Mouse (Mus musculus): ENCODE results near the gene Mgea5. TPM values are rescaled to one million over a fixed set of nuclear protein-coding genes. Genes with fewer than 3 reads are reported as not detected.

The Mgea5 gene
- polyA plus RNA-seq, 1 experiment from 2014 or later = 91.9 TPM

- no peak overlapping the region; the same call in 1 of the 2 replicates for H3K9ac ChIP-seq
- H3K4me3 ChIP-seq = peak overlapping the region; percentile 9; the same call in 1 of the 2 replicates
- no peaks in the 10 kb centered on the region for H3K9me3 ChIP-seq
- peak overlapping the region; percentile 39 for H3K4me2 ChIP-seq (replicated peaks)
- H3K36me3 ChIP-seq = no peaks in the 10 kb centered on the region
- peaks cover 14% of the 10 kb centered on the region for H3K4me1 ChIP-seq
- 5% methylated on average over 16 of the region's 16 CpGs for WGBS
- peak overlapping the region; percentile 68 for H3K27ac ChIP-seq
- ATAC-seq (ENCODE audit: insufficient number of reproducible peaks, insufficient read depth, low FRiP score, low TSS enrichment) = peak; percentile 76
- H3K27me3 ChIP-seq = no peaks in the 10 kb centered on the region
Observed at GRCm38 (mm10) chr19:45717493-45718220, 66.0 kb downstream of the Mgea5 start.

GRCm38 (mm10) chr19:45708704-45709103 lies 74.9 kb downstream of the Mgea5 start:
- Histone ChIP-seq H3K4me2 (replicated peaks) (no peak overlapping the region), H3K4me3 (no peak overlapping the region), H3K9me3 (no peaks in the 10 kb centered on the region), H3K9ac (no peak overlapping the region), H3K4me1 (peaks cover 5% of the 10 kb centered on the region), H3K27me3 (no peaks in the 10 kb centered on the region), H3K27ac (no peak overlapping the region), H3K36me3 (no peaks in the 10 kb centered on the region)
- ATAC-seq (ENCODE audit: insufficient number of reproducible peaks, insufficient read depth, low FRiP score, low TSS enrichment) = no peak
- 74% methylated on average over 3 of the region's 3 CpGs for WGBS

Other genes starting within 250 kb of the Mgea5 start
- gene Poll, start 223.3 kb downstream of the Mgea5 start, polyA plus RNA-seq (2016; fragmentation: Nextera tagmentation; extraction: Ambion mirVana) = 15.6 and 17.6 TPM in 2 replicates
- 43.3 and 43.8 TPM in 2 replicates for gene Gm17018, start 223.2 kb downstream of the Mgea5 start, polyA plus RNA-seq (2016; fragmentation: Nextera tagmentation; extraction: Ambion mirVana)
- 6.8 and 7.9 TPM in 2 replicates for gene Fbxw4, start 123.5 kb downstream of the Mgea5 start, polyA plus RNA-seq (2016; fragmentation: Nextera tagmentation; extraction: Ambion mirVana)
- 3.5 and 6.1 TPM in 2 replicates for gene Fgf8, start 40.9 kb downstream of the Mgea5 start, polyA plus RNA-seq (2016; fragmentation: Nextera tagmentation; extraction: Ambion mirVana)
- 13.2 and 15.0 TPM in 2 replicates for gene Npm3, start 34.2 kb downstream of the Mgea5 start, polyA plus RNA-seq (2016; fragmentation: Nextera tagmentation; extraction: Ambion mirVana)
- gene Kcnip2, start 32.2 kb upstream of the Mgea5 start, polyA plus RNA-seq (2016; fragmentation: Nextera tagmentation; extraction: Ambion mirVana) = 1.1 and 1.4 TPM in 2 replicates
- 20.0 and 21.5 TPM in 2 replicates for gene Armh3, start 214.7 kb upstream of the Mgea5 start, polyA plus RNA-seq (2016; fragmentation: Nextera tagmentation; extraction: Ambion mirVana)
- gene Hps6, start 219.7 kb upstream of the Mgea5 start, polyA plus RNA-seq (2016; fragmentation: Nextera tagmentation; extraction: Ambion mirVana) = 6.1 and 7.2 TPM in 2 replicates